Mouse (Mus musculus) C2C12 (cell line): Measurements from ENCODE around the gene Pih1d1. TPM values are rescaled to one million over a fixed set of nuclear protein-coding genes. Genes with fewer than 3 reads are reported as not detected.
"Not testable (repeated sequence)": the region's sequence is repeated elsewhere in the genome, so short reads cannot be mapped to it uniquely, and the experiment has no call there.

Source experiments
- H3K27me3 ChIP-seq: one replicate; pipeline ENCODE4 v1.6.1; 2011; ENCODE audit not compliant: control insufficient read depth, insufficient read depth, insufficient read length
- H3K36me3 ChIP-seq: one replicate; pipeline ENCODE4 v1.6.1; 2011; ENCODE audit not compliant: control insufficient read depth, insufficient read depth
- H3K4me3 ChIP-seq: one replicate; pipeline ENCODE4 v1.5.1; 2011; ENCODE audit warnings: mild to moderate bottlenecking, control low read depth; ENCODE audit not compliant: poor library complexity, insufficient read depth, severe bottlenecking
- H3K79me2 ChIP-seq: one replicate; pipeline ENCODE4 v1.6.1; 2011; ENCODE audit not compliant: control insufficient read depth, insufficient read depth
- H3K79me3 ChIP-seq: one replicate; pipeline ENCODE4 v1.6.1; 2011; ENCODE audit warnings: low read depth, control low read depth
- H3ac ChIP-seq: one replicate; pipeline ENCODE3; 2011; ENCODE audit warnings: low read depth; ENCODE audit not compliant: control insufficient read depth, insufficient read length
- CEBPB ChIP-seq: IDR thresholded peaks from one replicate; pipeline ENCODE4 v1.6.1; 2011; ENCODE audit warnings: low read depth, mild to moderate bottlenecking, control low read depth, moderate library complexity
- CTCF ChIP-seq: IDR thresholded peaks from one replicate; pipeline ENCODE4 v1.5.1; 2011; ENCODE audit not compliant: control insufficient read depth, insufficient read depth, insufficient read length
- FOSL1 ChIP-seq: IDR thresholded peaks from one replicate; pipeline ENCODE4 v1.8.0; 2011; ENCODE audit warnings: mild to moderate bottlenecking, low read length; ENCODE audit not compliant: poor library complexity, insufficient read depth, severe bottlenecking
- MAX ChIP-seq: IDR thresholded peaks from one replicate; pipeline ENCODE4 v1.6.1; 2011; ENCODE audit warnings: mild to moderate bottlenecking, control low read depth
- MYOD1 ChIP-seq: IDR thresholded peaks from one replicate; pipeline ENCODE4 v1.6.1; 2011; ENCODE audit warnings: low read depth; ENCODE audit not compliant: control insufficient read depth, insufficient read length
- MYOG ChIP-seq: IDR thresholded peaks from one replicate; pipeline ENCODE4 v1.6.1; 2011; ENCODE audit not compliant: control insufficient read depth, insufficient read length; ENCODE audit errors: extremely low read depth
- USF1 ChIP-seq: IDR thresholded peaks from one replicate; pipeline ENCODE4 v1.6.1; 2011; ENCODE audit warnings: low read depth, mild to moderate bottlenecking, control low read depth, moderate library complexity
- long read RNA-seq, 2 experiments: library from polyadenylated mRNA; unstranded; transcript quantifications; one replicate each; pipeline ENCODE4 v2.0.0; 2019 to 2020
- polyA plus RNA-seq: library from polyadenylated mRNA; unstranded; fragments of >200 nt; fragmentation: generic; extraction: Trizol; gene quantifications from one replicate; pipeline ENCODE4 v1.2.1, GENCODE M21; 2012; ENCODE audit warnings: missing spikeins

Gene Pih1d1
- polyA plus RNA-seq: 129 TPM
- long read RNA-seq, experiment 1, transcript Pih1d1-201 (10 exons, 1,185 nt): minor isoform, 15 of 61 reads
- long read RNA-seq, experiment 1, transcript Pih1d1-206 (10 exons, 1,077 nt): major isoform, 24 of 61 reads
- long read RNA-seq, experiment 1, partial matches to known transcripts: 11 of 61 reads
- long read RNA-seq, experiment 1, other reads (novel, unspliced or antisense): 11 of 61 reads
- long read RNA-seq, experiment 2, transcript Pih1d1-206 (10 exons, 1,077 nt): minor isoform, 16 of 46 reads
- long read RNA-seq, experiment 2, transcript Pih1d1-201 (10 exons, 1,185 nt): major isoform, 21 of 46 reads
- long read RNA-seq, experiment 2, partial matches to known transcripts: 1 of 46 reads
- long read RNA-seq, experiment 2, other reads (novel, unspliced or antisense): 8 of 46 reads

DNA sequence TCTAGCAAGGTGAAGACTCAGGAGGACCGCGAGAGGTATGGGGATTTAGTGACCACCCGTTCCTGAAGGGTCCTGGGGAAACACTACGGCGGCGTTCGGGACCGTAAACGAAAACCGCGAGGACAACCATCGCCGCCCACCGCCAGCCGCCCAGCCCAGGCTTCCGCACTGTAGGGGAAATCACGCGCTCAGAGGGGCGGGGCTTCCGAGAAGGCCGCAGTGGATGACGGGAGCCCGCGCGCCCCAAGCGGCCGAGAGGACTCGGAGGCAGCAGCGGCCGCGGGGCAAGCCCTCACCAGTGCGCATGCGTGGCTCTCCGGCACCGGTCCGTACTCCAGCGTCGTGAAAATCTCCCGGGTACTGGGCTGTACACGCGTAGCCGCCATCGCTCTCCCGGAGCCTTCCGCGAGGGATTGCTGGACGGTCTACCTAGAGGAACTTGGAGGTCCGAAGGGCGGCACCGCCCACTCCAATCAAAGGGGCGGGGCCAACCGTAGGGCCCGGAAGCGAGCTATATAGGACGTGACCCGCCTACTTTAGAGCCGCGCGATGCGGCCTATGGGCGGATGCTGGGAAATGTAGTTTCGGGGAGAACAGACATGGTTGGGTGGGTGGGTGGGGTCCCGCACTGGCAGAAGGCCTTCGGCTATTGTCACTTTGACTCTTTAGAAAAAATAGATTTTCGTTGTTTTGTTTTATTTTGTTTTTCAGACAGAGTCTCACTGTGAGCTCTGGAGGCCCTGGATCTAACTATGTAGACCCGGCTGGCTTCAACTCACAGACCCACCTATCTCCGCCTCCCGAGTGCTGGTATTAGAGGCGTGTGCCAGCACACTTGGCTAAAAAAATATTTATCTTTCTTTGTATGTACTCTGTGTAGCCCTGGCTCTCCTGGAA lies at the start of gene Pih1d1, which contains the start of gene Aldh16a1:
Gene Pih1d1, plus strand, starts transcription at position 208 of the 897 bp plus-strand sequence.
Gene Aldh16a1, minus strand, starts transcription at position 489 of the 897 bp plus-strand sequence.
- H3K36me3 ChIP-seq: no peaks in the 10 kb centered on the region
- peaks cover 6% of the 10 kb centered on the region for H3K79me2 ChIP-seq
- no peaks in the 10 kb centered on the region for H3K27me3 ChIP-seq
- no peaks in the 10 kb centered on the region for H3K79me3 ChIP-seq
- H3ac ChIP-seq: peak within 1 kb of the TSS; percentile 85
- peak within 1 kb of the TSS; percentile 55 for H3K4me3 ChIP-seq
- TF ChIP-seq CTCF (peak; percentile 50), MYOG (no peak), USF1 (no peak), CEBPB (no peak), FOSL1 (no peak)

DNA sequence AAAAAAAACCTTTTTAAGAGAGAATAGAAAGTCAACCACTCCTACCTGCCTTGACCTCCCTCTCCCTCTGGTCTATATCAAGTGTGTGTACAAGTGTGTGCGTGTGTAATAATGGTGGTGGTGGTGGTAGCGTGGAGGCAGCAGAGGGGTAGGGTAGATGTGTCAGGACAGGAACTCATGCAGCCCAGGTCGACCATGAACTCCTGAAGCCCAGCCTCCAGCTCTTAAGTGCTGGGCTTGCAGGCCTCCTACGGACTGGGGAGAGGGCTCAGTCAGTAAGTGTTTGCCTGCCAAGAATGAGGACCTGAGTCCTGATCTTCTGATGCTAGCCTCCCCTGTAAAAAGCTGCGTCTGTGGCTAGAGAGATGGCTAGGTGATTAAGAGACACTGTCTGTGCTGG lies 49.2 kb upstream of the Pih1d1 start:
- H3K4me3 ChIP-seq: no peak overlapping the region
- H3K79me3 ChIP-seq: no peaks in the 10 kb centered on the region
- no peaks in the 10 kb centered on the region for H3K27me3 ChIP-seq
- TF ChIP-seq FOSL1 (no peak), MAX (no peak), MYOG (no peak)
- H3ac ChIP-seq: no peak overlapping the region
- no peaks in the 10 kb centered on the region for H3K36me3 ChIP-seq
- no peaks in the 10 kb centered on the region for H3K79me2 ChIP-seq

DNA sequence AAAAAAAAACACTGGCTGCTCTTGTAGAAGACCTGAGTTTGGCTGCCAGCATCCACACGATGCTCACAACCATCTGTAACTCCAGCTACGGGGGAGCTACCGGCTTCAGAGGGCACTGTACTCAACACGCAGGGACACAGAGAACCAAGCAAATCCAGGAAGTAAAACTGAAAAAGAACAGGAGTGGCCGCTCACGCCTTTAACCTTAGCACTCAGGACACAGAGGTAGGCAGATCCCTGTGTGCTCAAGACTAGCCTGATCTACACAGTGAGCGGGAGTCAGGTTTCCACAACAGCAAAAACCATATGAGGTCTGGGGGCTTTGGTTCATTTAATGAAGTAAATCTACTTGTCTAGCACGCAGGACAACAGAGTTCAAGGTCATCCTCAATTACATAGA lies 48.6 kb upstream of the Pih1d1 start:
- Histone ChIP-seq H3K36me3 (no peaks in the 10 kb centered on the region), H3ac (no peak overlapping the region), H3K27me3 (no peaks in the 10 kb centered on the region), H3K79me2 (no peaks in the 10 kb centered on the region), H3K4me3 (no peak overlapping the region), H3K79me3 (no peaks in the 10 kb centered on the region)
- no peak for TF ChIP-seq MAX
- TF ChIP-seq FOSL1: no peak
- no peak for TF ChIP-seq MYOD1
- TF ChIP-seq CEBPB: no peak
- TF ChIP-seq MYOG: no peak
- no peak for TF ChIP-seq CTCF
- TF ChIP-seq USF1: no peak

DNA sequence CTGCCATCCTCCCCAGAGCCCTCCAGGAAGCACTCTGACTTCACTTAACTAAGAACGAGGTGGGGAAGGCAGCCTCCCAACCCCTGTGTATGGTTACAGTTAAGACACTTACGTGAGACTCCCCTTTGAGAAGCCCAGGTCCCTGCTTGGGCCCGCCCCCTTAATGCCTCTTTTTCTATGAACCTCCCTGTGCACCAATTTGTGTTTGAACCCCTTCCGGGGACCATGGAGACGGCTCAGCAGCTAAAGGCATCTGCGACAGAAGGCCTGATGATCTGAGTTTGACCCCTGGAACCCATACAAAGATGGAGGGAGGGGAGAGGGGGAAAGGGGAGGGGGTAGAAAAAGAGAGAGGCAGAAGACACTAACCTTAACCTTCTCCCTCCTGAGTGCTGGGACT lies 47.7 kb upstream of the Pih1d1 start:
- Histone ChIP-seq H3K79me3 (no peaks in the 10 kb centered on the region), H3ac (no peak overlapping the region), H3K27me3 (no peaks in the 10 kb centered on the region), H3K4me3 (no peak overlapping the region), H3K36me3 (no peaks in the 10 kb centered on the region), H3K79me2 (no peaks in the 10 kb centered on the region)
- TF ChIP-seq MYOG: no peak
- no peak for TF ChIP-seq CTCF
- no peak for TF ChIP-seq MYOD1
- TF ChIP-seq FOSL1: no peak
- no peak for TF ChIP-seq CEBPB
- no peak for TF ChIP-seq MAX
- no peak for TF ChIP-seq USF1

DNA sequence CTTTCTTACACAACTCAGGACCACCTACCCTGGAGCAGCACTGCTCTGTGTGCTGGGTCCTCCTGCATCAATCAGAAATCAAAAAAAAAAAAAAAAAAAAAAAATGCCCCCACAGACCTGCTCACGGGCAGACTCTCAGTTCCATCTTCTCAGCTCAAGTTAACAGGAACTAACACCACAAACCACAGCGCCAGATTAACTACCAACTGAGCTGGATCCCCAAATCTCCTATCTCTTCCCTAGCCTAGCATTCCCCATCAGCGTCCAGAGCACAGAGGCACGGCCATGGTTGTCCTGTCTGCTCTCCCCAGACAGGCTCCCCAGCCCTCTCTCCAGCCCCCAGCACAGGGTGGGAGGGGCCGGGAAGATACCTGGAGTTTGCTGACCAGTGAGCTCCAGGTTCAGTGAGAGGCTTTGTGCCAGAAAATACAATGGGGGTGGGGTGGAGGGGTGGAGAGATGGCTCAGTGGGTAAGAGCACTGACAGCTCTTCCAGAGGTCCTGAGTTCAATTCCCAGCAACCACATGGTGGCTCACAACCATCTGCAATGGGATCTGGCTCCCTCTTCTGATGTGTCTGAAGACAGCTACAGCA lies 47.0 kb upstream of the Pih1d1 start:
- Histone ChIP-seq H3K27me3 (no peaks in the 10 kb centered on the region), H3K79me3 (no peaks in the 10 kb centered on the region), H3K4me3 (no peak overlapping the region), H3K36me3 (no peaks in the 10 kb centered on the region), H3ac (no peak overlapping the region), H3K79me2 (no peaks in the 10 kb centered on the region)
- no peak for TF ChIP-seq FOSL1
- no peak for TF ChIP-seq CEBPB
- no peak for TF ChIP-seq CTCF
- no peak for TF ChIP-seq MYOG
- no peak for TF ChIP-seq MAX
- no peak for TF ChIP-seq MYOD1
- TF ChIP-seq USF1: no peak

DNA sequence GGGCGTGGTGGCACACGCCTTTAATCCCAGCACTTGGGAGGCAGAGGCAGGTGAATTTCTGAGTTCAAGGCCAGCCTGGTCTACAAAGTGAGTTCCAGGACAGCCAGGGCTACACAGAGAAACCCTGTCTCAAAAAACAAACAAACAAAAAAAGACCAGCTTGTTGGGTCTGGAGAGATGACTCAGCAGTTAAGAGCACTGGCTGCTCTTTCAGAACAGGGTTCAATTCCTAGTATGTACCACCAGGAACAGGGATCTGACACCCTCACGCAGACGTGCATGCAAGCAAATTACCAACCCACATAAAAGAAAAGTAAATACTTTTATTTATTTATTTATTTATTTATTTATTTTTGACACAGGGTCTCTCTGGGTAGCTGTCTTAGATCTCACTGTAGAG lies 44.0 kb upstream of the Pih1d1 start:
- H3K27me3 ChIP-seq, H3K79me2 ChIP-seq, H3K36me3 ChIP-seq, H3ac ChIP-seq, H3K4me3 ChIP-seq, H3K79me3 ChIP-seq: not testable (repeated sequence)
